Mouse (Mus musculus) spleen, postnatal 36 days (tissue): ENCODE measurements around the gene Mrps31.

Experiments
- DNase-seq, 2 experiments: peaks; one replicate each; pipeline ENCODE4 v3.0.0; 2022; ENCODE audit warnings: low spot score in 2 of 2, mixed read lengths in 1 of 2

Gene Mrps31

GRCm38 (mm10) chr8:22411282-22411702 lies at the start of gene Mrps31:
TSS of gene Mrps31 (plus strand) at chr8:22411361.
- DNase-seq, result peak; percentile 72

- DNase-seq, result no peak
Measured at GRCm38 (mm10) chr8:22376311-22376710, 34.9 kb upstream of the Mrps31 start.

GRCm38 (mm10) chr8:22376903-22377302 lies 34.3 kb upstream of the Mrps31 start:
- peak; percentile 30 to 31 for DNase-seq

- no peak for DNase-seq
Measured at GRCm38 (mm10) chr8:22380934-22381333, 30.2 kb upstream of the Mrps31 start.

GRCm38 (mm10) chr8:22382824-22383595 lies 28.2 kb upstream of the Mrps31 start:
- DNase-seq, result no peak

GRCm38 (mm10) chr8:22385158-22385557 lies 26.0 kb upstream of the Mrps31 start:
- DNase-seq, result no peak

- DNase-seq, result no peak
Measured at GRCm38 (mm10) chr8:22389874-22390273, 21.3 kb upstream of the Mrps31 start.

GRCm38 (mm10) chr8:22390766-22391463 lies 20.2 kb upstream of the Mrps31 start:
- no peak for DNase-seq

- DNase-seq, result no peak
Measured at GRCm38 (mm10) chr8:22394471-22394870, 16.7 kb upstream of the Mrps31 start.

- no peak for DNase-seq
Measured at GRCm38 (mm10) chr8:22395256-22395655, 15.9 kb upstream of the Mrps31 start.

GRCm38 (mm10) chr8:22397811-22398141 lies 13.4 kb upstream of the Mrps31 start:
- no peak for DNase-seq

GRCm38 (mm10) chr8:22398142-22398951 lies 12.8 kb upstream of the Mrps31 start, which contains the start of gene Slc25a15:
TSS of gene Slc25a15 (minus strand) at chr8:22398597.
- DNase-seq, result peak; percentile 83 to 85

- DNase-seq, result no peak
Measured at GRCm38 (mm10) chr8:22399285-22399880, 11.8 kb upstream of the Mrps31 start.

GRCm38 (mm10) chr8:22400593-22400992 lies 10.6 kb upstream of the Mrps31 start:
- no peak for DNase-seq

- DNase-seq, result no peak
Measured at GRCm38 (mm10) chr8:22403235-22403634, 7.9 kb upstream of the Mrps31 start.

GRCm38 (mm10) chr8:22405733-22406132 lies 5.4 kb upstream of the Mrps31 start:
- no peak for DNase-seq

- DNase-seq, result no peak
Measured at GRCm38 (mm10) chr8:22410688-22411281, 376 bp upstream of the Mrps31 start.

GRCm38 (mm10) chr8:22411971-22412370 lies 810 bp downstream of the Mrps31 start:
- DNase-seq, result no peak
